Mouse (Mus musculus): ENCODE data around the gene Robo2.
"Not testable (repeated sequence)": the region's sequence is repeated elsewhere in the genome, so short reads cannot be mapped to it uniquely, and the experiment has no call there.

Gene Robo2

DNA sequence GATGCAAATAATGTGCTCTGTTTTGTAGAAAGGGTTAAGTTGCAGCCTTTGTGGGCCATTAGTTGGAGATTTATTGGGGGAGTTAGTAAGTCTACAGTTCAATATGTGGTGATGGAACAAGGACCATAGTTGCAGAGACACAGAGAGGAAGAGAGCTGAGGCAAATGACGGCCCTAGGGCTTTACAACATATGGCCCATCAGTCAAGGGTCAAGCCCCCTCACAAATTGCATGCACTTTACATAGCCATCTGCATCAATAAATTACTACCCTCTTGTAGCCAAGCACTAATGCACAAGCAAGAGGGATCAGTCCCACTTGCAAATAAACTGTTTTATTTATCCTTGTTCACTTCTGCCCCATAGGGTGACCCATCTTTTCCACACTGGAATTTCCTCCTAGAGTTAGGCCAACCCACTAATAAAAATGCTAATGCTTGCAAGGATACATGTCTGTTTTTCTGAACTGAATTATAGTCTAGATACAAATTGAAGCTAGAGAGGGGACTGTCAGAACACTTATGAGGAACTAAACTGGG lies 194.7 kb downstream of the Robo2 start:
- no peak for DNase-seq (ENCODE audit: extremely low read depth, low read depth)

DNA sequence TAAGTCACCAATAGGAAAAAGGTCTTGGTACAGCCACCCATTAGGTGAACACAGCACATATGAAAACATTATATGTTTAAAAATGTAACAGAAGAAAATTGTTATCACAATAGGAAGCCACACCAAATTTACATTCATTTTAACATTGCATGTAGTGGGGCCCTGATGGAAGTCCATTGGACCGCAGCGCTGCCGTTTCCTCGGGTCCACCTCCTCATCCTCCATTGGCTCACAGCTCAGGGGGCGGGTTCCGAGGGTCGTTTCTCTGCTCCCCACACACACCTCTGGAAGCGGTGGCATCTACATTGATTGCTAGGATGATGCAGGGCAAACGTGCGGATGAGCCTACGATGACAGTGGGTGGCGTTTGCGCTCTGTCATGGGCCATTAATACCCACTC lies 195.8 kb downstream of the Robo2 start:
- DNase-seq (ENCODE audit: extremely low read depth, low read depth), result no peak

DNA sequence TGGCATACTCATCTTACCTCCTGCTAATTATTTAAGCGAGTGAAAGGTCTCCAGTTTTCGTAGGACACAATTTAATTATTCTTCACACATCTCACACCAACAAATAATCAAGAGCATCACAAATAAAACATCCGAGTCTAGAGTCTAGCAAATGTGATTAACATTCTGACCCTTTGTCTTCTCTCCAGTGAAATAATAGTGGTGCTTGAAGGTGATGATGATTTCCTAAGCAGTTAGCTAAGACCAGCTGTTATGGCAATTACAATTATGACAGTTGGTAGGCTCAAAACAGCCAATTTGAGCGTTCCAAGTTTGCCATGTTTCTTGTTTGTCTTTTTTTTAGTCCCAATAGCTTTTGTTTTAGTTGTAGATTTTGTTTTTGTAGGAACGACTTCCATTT lies 210.9 kb downstream of the Robo2 start:
- no peak for DNase-seq (ENCODE audit: extremely low read depth, low read depth)

DNA sequence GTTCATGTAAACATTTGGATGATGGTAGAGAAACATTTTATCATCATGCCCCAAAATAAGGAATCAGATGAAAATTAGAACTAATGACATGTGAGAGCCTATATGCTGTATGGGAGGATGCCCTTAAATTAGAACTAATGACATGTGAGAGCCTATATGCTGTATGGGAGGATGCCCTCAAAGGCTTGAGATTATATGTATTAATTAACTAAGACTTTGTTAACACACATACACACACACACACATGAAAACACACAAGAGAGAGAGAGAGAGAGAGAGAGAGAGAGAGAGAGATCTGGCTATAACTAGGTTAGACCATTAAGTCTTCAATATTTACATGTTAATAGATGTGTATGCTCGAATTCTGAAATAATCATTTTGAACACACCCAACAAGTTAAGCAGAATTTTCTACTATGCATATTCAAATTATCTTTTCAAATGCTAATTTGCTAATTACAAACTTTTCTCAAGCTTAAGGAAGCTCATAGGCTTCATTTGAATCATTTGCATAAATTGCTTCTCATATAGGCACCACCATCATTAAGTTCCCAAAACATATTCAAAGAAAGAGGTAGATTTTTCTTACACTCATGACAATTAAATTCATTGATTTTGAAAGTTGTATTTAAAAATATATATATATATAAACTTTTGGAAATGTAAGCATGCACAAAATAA lies 211.5 kb downstream of the Robo2 start:
- no peak for DNase-seq (ENCODE audit: extremely low read depth, low read depth)

DNA sequence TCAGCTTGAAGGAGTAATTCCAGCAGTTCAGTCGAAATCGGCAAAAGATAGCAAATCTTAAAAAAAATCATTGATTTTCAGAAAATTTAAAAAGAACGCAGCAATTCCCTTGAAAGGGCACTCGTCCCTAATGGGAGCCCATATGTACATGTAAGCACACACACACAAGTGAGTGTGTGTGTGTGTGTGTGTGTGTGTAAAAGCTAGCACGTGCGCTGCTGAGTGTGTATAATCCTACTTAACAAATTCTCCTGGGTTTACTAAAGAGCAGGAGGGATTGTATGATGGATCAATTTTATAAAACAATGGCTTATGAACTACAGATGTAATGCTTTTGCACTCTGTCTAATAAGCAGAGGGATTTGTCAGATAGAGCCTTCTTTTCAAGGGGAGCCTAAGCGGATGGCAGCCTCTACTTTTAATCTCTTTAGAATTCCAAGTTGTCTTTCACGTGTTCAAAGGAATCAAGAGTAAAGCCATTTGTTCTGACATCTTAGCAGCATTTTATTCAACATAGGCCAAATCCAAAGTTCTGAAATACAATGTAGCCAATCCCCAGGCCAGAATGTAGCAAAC lies 218.6 kb downstream of the Robo2 start:
- DNase-seq (ENCODE audit: extremely low read depth, low read depth), result no peak

DNA sequence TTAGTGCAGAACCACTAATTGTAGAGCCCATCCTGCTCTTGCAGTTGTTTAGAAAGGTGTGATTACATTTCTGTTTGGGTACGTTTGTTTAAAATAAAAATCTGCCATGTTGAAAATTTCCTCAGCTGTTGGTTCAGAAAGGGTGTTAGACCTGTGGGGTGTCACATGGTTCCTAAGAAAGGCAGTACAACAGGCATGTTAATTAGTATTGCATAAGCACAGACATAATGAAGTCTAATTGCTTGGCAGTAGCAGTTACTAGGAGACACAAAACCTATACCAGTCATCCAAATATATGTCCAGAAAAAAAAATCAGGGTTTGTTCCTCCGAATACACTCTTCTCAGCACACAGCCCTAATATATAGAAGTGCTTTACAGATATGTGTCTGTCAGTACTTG lies 220.0 kb downstream of the Robo2 start:
- DNase-seq (ENCODE audit: extremely low read depth, low read depth), result no peak

DNA sequence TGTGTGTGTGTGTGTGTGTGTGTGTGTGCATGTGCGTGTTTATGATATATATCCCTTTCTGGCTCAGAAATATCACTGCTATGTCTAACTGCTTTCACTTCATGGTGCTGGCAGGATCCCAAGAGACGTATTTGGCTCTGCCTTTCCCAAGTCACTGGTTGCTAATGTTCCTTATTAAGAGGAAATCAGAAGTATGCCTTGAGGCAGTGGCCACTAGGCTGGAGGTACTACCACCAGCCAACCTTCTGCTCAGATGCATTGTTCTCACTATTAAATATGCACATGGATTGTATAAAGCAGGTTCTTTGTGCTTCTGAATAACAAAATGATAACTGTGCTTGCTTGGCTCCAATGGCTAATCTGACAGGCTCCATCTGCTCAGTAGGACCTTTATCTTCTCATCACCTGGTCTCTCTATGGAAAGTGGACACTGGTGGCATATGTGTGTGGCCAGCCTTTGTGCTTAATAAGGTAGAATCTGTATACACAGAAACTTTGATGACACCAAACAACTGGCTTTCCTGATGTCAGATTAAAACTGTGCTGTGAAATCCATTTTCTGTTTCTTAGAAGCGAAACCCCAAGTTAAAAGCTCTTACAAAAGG lies 229.0 kb downstream of the Robo2 start:
- DNase-seq (ENCODE audit: extremely low read depth, low read depth), result no peak

DNA sequence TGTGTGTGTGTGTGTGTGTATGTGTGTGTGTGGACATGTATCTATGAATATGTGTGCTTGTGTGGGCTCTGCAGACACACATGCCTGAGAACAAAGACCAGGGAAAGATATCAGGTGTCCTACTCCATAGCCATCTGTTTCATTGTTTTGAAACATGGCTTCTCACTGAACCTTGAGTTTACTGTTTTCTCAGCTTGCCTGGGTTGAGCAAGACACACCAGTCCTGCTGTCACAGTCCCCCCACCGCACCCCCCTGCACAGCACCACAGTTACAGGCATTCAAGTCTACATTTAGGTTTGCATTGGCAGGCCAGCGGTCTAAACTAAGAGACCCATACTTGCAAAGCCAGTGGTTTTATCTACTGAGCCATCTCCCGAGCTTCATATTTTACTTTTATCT lies 239.0 kb downstream of the Robo2 start:
- no peak for DNase-seq (ENCODE audit: extremely low read depth, low read depth)

DNA sequence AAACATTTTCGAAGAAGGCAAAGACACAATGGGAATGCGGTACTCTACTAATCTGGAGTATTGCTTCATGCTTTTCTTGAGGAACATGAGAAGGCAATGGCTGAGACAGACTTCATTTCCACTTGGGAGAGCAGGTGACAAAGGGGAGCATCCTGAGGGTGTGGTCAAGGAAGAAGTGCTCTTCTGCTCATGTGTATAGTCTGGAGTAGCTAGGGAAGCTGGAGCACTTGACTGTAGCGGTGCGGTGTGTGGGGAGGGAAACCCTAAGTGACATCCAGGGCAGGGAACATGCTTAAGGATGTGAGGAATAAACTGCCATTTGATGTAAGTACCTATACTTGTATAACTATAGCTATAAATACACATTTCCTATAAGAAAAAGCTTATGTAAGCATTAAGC lies 242.0 kb downstream of the Robo2 start:
- DNase-seq (ENCODE audit: extremely low read depth, low read depth), result no peak

DNA sequence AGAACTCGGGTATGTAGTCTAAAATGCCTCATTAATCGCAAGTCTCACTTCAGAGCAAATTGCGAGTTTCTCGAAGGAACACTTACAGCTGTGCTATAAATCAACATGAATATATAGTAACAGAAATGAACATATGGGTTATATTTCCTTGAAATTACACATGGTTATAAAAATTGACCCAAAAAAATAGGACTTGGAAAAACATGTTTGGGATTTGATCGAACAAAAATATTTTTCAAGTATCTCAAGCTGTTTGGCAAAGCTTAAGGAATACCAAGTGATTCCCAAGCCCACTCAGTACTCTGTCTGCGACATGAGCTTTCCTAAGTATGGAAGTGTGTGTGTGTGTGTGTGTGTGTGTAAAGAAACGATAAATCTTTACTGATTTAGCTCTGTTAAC lies 242.5 kb downstream of the Robo2 start:
- no peak for DNase-seq (ENCODE audit: extremely low read depth, low read depth)

DNA sequence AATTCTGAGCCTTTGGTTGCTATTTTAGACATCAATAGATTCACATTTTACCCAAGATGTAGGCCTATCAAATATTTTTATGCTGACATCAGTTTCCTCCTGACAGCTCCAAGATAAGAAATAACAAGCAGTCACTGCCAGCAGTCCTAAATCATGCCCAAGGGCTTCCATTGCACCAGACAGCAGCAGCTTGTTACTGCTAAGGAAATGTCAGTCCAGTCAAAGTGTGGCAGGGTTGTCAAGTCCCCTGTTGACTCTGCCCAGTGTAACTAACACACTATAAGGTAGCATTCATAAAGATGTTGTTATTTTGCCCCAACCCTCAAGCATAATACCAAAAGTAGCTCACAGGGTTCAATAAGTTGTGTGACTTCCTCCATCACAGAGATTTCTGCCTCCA lies 243.8 kb downstream of the Robo2 start:
- no peak for DNase-seq (ENCODE audit: extremely low read depth, low read depth)

DNA sequence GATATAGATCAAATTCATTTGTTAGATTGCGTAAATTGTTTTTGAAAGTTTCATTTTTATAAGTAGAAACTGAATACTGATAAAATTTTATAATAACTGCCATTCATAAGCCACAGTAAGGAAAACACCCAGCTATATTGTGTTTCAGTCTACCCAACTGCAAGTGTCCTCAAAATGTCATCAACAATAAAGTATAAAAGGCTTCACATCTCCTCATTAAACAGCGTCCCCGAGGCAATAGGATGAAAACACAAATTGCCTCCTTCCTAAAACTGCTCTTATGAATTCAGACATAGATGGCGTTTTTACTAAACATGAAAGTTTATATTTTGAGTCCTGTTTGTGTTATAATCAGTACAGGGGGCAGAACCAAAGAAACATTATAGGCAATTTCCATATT lies 249.6 kb downstream of the Robo2 start:
- DNase-seq (ENCODE audit: extremely low read depth, low read depth), result no peak

DNA sequence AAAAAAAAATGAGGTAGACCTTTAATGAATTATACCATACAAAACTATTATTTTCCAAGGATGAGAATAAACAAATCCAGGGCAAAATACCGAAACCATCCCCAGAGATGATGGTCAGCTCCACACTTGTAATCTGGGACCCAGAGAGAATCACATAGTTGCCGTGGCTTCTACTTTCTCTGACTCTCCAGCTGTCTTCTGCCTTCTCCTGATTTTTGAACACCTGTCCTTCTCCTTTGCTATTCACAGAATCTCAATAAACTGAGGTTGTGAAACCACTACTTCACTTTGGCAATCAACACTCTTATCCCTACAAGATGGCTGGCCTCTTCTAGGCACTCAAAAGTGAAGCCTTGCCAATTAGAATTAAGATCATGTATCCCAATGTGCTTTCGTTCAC lies 252.4 kb downstream of the Robo2 start:
- DNase-seq (ENCODE audit: extremely low read depth, low read depth), result no peak

DNA sequence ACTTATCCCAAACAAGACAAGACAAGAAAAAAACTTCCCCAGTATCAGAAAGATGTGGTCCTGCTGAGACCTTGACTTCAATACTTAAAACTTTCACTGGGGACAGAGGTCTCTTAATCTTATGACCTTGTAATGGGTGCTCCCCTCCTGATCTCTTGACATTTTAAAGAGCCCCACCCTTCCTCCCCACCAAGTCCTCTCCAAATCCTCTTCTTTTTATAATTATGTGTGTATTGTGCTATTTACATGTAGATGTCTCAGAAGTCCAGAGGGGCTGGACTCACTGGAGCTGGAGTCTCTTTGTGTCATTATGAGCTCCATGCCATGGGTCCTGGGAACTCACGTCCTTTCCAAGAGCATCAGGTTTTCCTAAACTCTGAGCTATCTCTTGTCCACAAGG lies 275.4 kb downstream of the Robo2 start:
- no peak for DNase-seq (ENCODE audit: extremely low read depth, low read depth)

DNA sequence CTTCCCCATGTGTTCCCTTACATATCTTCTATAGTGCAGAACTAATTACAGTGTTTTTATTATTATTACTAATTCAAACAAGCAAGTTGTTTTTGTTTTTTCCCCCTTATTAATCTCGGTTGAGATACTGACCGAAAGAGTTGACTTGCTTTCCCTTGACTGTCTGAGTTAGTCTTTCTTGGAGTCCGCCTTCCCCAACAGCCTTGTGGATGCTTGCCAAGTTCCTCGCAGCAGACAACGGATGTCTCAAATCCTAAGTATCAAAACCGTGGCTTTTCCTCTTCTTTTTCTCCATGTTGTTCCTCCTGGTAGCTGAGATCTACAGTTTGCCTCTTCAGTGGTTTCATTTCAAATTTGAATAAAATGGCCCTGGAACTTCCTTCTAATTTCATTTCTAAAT lies 278.8 kb downstream of the Robo2 start:
- no peak for DNase-seq (ENCODE audit: extremely low read depth, low read depth)

DNA sequence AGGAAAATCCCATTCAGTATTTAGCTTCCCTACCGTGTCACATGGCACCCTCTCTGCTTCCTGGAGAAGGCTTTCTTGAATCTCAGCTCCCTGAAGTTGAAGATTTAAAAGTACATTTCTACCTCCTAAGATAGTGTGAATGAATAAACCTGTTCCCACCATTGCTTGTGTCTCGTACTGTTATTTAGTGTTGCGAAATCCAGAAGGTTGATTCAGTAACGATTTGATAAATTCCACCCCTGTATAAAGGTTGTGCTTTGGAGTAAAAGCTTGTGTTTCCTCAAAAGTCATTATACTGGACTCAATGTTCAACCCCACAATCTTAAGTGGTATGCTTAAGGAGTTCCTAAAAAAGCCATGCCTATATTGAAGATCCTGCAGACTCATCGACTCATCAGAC lies 280.3 kb downstream of the Robo2 start:
- no peak for DNase-seq (ENCODE audit: extremely low read depth, low read depth)

DNA sequence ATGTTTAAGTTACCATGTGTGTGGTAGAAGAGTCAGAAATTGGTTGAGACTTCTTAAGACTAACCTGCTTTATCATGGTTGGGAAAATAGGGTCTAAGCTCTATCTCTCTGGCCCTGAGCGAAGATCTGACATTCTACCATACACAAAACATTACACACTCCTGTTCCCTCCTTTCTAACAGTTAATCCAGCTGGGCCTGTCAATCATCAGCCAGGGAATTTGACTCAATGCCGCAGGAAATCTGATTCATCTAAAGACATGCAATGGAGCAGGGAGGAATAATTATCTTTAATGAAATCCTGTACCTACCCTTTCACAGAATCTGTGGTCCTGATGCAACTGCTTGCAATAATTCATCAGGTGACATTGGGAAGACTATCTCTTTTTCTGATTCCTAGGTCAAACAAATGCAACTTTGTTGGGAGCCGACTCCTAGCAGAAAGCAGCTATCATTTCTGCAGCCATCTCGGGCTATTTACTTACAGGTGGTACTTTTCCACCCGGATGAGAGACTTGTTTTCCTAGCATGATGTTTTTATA lies 283.1 kb downstream of the Robo2 start:
- DNase-seq (ENCODE audit: extremely low read depth, low read depth), result no peak

DNA sequence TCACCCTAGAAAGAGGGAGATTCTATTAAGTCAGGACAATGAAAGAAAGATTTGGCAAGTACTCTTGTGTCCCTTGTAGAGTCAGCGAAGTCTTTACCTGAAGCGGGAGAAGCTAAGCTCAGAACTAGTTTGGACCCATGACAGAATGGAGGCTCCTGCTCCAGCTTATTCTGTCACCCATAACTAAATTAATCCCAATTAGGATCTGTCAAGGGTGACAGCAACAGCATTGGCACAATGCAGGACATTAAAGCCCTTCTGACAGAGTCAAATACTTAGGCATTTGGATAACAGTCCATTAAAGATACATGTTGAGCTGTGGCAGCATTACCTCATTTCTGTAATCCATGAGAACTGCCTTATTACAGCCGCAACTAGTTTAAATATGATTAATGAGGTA lies 298.5 kb downstream of the Robo2 start:
- no peak for DNase-seq (ENCODE audit: extremely low read depth, low read depth)

DNA sequence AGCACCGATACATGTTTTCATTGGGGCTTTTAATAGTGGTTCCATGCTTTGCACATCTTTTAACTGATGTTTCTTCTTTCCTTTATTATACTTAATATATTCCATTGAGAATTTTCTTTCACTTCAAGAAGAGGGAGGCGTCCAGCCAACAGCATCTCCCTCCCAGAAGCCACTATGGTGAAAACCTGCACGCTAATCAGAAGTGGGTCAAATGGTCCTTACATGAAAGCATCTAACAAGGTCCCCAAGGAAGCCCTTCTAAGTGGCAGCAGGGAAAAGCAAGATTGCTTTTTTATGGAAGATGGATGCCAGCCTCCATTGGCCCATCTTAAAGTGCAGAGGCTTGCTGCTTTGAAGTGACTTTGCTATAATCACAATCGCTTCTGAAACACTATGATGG lies 300.5 kb downstream of the Robo2 start:
- DNase-seq (ENCODE audit: extremely low read depth, low read depth), result no peak

DNA sequence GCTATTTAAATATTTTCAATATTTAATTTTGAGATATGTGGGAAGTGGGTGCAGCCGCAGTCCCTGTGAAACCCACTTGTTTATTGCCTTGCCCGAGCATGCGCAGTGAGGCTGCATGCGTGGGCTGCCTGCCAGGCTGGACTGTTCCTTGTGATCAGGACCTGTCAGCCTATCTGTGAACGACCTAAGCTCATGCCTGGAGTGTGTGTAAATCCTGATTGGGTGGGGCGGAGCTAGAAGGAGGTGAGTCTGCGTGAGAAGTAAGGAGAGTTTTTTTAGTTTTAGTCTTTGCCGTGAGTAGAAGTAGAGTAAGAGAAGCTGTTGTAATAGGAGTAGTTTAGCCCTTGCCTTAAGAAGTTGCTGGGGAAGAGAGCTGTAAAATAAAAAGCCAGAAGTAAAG lies 307.2 kb downstream of the Robo2 start:
- not testable (repeated sequence) for DNase-seq (ENCODE audit: extremely low read depth, low read depth)

DNA sequence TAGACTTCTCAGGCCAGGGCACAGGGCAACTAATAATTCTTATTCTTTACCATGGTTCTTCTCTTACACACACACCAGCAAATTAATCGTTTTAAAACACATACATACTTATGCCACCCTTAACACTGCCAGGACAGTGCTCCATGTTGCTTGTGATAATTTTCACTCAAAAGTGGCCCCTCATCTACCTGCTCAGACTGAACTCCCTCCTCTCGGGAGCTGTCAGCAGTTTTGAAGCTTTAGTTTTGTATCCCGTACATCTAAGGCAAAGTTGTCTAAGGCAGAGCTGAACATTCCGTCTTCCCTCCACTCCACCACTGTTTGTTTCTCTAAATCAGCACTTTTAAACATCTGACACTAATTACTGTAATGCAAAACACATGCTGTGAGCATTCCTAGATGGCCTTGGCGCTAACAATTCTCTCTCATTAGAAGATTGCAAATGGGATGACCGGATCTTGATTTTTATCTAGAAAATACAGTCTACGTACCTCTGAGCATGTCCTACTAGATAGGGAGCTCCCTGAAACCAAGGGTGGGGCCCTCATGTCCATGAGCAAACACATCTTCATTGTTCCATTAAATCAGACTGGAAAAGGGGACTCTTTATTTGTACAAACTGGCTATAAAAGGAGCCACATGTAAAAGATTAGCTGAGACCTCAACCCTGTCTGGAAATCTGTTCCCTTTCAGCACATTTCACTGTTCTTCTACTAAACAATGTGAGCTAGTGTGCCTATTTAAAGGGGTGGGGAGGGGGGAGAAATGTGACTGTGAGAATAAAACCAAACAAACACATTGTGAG lies 318.4 kb downstream of the Robo2 start:
- no peak for DNase-seq (ENCODE audit: extremely low read depth, low read depth)

DNA sequence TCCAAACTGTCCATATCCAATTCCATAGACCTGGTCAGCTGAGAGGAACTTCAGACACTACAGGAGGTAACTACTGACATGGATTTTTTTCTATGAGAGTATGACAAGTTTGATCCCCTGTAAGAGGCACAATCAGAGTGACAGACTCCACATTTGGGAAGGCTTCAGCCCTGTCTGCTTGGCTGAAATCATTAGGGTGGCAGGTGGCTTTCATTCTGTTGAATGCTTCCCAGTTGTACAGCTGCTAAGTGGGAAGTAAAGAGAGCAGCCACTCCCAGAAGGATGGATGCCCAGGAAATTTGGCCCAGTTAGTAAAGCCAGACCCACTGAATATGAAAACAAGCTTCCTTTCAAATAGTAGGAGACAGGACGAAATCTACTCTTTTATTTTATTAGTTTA lies 321.7 kb downstream of the Robo2 start:
- DNase-seq (ENCODE audit: extremely low read depth, low read depth), result no peak
